Mouse (Mus musculus): Measurements from ENCODE around the gene Fat2.

The Fat2 gene

GRCm38 (mm10) chr11:55329868-55330772, 6.2 kb downstream of the Fat2 start:
- DNase-seq: peak; percentile 62

- DNase-seq: no peak
Observed at GRCm38 (mm10) chr11:55327558-55328409, 8.6 kb downstream of the Fat2 start.

DNA sequence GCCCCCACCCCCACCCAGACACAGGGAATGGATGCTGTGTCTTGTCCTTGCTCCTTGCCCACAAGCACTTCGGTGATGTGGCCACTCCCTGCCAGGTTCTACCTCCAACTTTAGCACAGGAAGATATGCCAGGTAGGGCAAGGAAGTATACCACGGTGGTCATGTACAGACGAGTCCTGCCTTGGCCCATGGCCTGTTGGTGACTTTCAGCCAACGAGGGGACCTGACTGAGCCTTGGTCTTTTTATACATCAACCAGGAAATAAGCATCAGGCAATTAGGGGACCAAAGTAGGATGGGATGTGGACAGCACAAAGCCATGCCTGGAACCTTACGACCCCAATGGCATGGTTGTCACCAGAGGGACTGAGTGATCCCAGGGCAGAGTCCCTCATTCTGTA, 9.3 kb downstream of the Fat2 start:
- DNase-seq: no peak

GRCm38 (mm10) chr11:55326211-55326610, 10.2 kb downstream of the Fat2 start:
- DNase-seq: peak; percentile 30

- no peak for DNase-seq
Observed at GRCm38 (mm10) chr11:55323854-55324253, 12.5 kb downstream of the Fat2 start.

GRCm38 (mm10) chr11:55320990-55321389, 15.4 kb downstream of the Fat2 start:
- DNase-seq: no peak

- no peak for DNase-seq
Observed at GRCm38 (mm10) chr11:55315966-55316365, 20.4 kb downstream of the Fat2 start.

DNA sequence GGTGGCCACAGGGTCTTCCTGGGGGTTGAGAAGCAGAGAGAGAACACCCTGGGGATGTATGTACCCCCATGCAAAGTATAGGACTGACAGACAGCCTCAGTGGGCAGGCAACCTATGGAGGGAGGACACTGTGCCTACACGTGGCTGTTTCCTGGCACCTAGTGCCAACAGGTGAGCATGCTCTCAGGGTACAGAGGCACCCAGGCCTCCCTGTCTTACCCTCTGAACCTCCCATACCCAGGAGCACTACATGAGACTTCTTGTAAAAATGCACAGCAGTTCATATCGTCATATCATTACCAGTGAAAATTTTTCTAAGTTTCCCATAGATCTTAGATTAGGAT, 21.7 kb downstream of the Fat2 start:
- no peak for DNase-seq

GRCm38 (mm10) chr11:55313768-55314703, 22.3 kb downstream of the Fat2 start:
- DNase-seq: peak; percentile 16

GRCm38 (mm10) chr11:55302350-55302749, 34.0 kb downstream of the Fat2 start:
- no peak for DNase-seq

- DNase-seq: no peak
Observed at GRCm38 (mm10) chr11:55293179-55293578, 43.2 kb downstream of the Fat2 start.

DNA sequence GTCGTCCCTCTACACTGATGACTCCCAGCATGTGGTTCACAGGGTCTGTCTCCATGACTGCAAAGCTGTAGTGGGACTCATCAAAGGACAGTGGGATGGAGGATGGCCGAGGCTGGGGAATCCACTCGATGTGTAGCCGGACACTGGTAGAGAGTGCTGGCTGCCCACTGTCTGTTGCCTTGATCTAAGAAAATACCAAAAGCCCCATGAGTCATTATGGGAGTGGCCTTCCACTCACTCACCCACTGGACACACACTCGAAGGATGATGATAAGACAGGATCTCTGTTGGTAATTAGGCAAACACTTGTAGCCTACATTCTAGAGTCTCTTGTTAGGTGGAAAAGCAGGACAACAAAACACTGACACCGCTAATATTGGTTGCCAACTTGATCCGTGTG, 44.5 kb downstream of the Fat2 start:
- no peak for DNase-seq

DNA sequence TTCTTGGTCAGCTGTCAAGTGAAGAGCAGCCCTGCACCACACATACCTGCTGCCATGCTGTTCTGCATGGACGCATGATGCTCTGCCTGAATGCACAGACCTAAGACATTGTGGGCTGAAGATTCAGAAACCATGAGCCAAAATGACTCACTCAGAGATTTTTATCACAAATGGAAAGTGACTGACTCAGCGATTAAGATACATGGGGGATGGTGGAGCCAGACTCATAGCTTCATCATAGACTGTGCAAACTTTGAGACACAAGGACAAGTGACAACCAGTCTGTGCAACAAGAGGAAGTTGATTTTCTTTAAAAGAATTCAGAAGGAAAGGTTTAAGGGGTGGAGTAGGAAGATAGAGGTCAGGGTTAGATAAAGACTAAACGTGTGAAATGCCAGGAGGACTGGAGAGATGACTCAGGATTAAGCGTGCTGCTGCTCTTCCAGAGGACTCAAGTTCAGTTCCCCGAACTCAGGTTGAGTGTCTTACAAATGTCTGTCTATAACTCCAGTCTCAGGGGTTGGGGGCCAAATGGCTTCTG, 46.4 kb downstream of the Fat2 start:
- no peak for DNase-seq

GRCm38 (mm10) chr11:55274756-55275155, 61.6 kb downstream of the Fat2 start:
- DNase-seq: no peak

DNA sequence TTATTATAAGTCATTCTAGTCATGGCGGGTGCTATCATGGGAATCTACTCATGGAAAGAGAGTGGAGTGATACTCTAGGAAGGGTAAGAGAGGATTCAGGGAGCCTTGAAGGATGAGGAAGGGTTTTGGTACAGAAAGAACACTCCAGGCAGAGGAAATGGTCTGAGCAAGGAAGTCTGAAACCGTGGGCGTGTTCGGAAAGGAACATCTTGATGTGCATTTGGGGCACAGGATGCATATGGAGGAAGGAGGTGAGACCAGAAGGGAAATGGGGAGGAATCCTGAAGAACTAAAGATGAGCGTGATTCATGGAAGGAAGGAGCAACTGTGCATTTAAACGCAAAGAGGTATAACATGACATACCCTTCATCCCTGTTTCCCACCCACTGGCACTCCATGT, 67.8 kb downstream of the Fat2 start:
- DNase-seq: no peak

GRCm38 (mm10) chr11:55265647-55266046, 70.7 kb downstream of the Fat2 start:
- DNase-seq: no peak

GRCm38 (mm10) chr11:55264318-55264717, 72.0 kb downstream of the Fat2 start:
- DNase-seq: no peak

GRCm38 (mm10) chr11:55262000-55262399, 74.4 kb downstream of the Fat2 start:
- no peak for DNase-seq

- DNase-seq: no peak
Observed at GRCm38 (mm10) chr11:55261105-55261504, 75.3 kb downstream of the Fat2 start.

DNA sequence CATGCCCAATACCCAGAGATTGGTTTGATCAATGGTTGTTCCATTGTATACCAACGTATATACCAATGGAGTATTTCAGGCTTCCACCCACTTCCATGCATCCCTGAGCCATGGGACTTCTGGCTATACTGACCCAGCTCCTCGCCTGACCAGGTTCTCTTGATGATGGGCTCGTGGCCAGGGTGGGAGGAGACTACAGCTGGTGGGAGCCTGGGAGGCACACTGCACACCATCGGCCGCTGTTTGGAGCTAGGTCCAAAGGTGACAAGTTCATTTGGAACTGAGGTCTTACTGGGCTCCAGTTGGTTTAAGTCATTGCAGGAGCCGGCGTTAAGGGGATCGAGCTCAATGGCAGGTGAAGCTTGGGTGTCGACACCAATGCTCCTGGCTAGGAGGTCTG, 83.0 kb downstream of the Fat2 start:
- DNase-seq: peak; percentile 56

- DNase-seq: no peak
Observed at GRCm38 (mm10) chr11:55250527-55250926, 85.8 kb downstream of the Fat2 start.

DNA sequence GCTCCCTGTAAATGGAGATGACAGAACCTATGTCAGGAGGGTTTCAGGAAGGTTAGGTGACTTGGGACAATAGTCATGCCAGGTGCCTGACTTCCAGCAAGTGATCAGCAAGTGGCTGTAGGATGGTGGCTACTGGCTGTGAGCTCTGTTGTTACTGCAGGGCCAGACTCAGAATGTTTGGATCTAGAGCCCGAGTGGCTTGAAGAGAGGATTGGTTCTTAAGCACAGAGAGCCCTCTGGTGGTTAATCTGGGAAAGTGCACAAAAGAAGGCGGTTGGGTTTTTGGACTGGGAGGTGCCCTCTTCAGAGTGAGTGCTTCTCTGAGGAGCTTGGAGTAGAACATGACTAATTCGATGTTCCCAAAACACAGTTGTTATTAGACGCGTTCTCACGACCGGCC, 95.8 kb downstream of the Fat2 start:
- peak; percentile 78 for DNase-seq

DNA sequence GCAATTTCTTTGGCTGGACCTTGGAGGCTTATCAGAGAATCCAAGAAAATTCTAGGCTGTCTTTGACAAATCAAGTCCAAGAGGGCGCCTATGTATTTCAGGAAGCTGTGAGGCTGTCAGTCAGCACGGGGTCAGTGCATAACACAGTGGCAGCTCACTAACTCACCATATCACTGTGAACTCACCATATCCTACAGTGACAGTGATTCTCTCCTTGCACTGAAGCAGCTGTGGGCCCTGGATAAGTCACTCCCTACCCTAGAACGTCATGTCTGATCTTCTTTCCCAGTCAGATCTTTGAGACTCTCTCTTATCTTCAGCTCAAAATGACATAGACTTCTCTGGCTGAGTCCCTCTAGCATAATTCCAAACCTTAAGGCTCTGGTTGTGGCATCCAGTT, 96.9 kb downstream of the Fat2 start:
- no peak for DNase-seq
